Mouse (Mus musculus) liver, postnatal 0 days (tissue): ENCODE data around the gene Fyb. TPM values are rescaled to one million over a fixed set of nuclear protein-coding genes. Genes with fewer than 3 reads are reported as not detected.

ENCODE experiments used
- ATAC-seq: fragments of 200-750 bp; cut with Nextera tagmentation; 2 replicates; pipeline ENCODE4 v1.8.0; 2017; ENCODE audit warnings: mild to moderate bottlenecking, moderate library complexity
- DNase-seq: peaks from one replicate; pipeline ENCODE4 v3.0.0-alpha.2; 2016
- H3K27ac ChIP-seq: fragments of 300-500 bp; sonication (generic); 2 replicates; pipeline ENCODE4 v1.5.1; 2014; ENCODE audit warnings: antibody characterized with exemption, moderate library complexity, mild to moderate bottlenecking, low read depth
- H3K27me3 ChIP-seq: fragments of 300-500 bp; sonication (generic); 2 replicates; pipeline ENCODE4 v1.6.1; 2014; ENCODE audit warnings: low read length, control low read depth, mixed read lengths; ENCODE audit not compliant: insufficient read depth
- H3K36me3 ChIP-seq: fragments of 300-500 bp; sonication (generic); replicated peaks from 2 replicates; pipeline ENCODE4 v1.6.1; 2014; ENCODE audit warnings: mild to moderate bottlenecking, control low read depth, low read length, moderate library complexity, mixed read lengths; ENCODE audit not compliant: insufficient read depth
- H3K4me1 ChIP-seq: fragments of 300-500 bp; sonication (generic); 2 replicates; pipeline ENCODE4 v1.6.1; 2014; ENCODE audit warnings: antibody characterized with exemption, mild to moderate bottlenecking, control low read depth; ENCODE audit not compliant: insufficient read depth
- H3K4me2 ChIP-seq: fragments of 300-500 bp; sonication (generic); 2 replicates; pipeline ENCODE4 v1.6.1; 2014; ENCODE audit warnings: low read depth, mild to moderate bottlenecking, low read length, moderate library complexity, mixed read lengths
- H3K4me3 ChIP-seq: fragments of 300-500 bp; sonication (generic); 2 replicates; pipeline ENCODE4 v1.5.1; 2014; ENCODE audit warnings: low read depth, low read length
- H3K9ac ChIP-seq: fragments of 300-500 bp; sonication (generic); replicated peaks from 2 replicates; pipeline ENCODE4 v1.6.1; 2014; ENCODE audit warnings: mild to moderate bottlenecking, moderate library complexity
- H3K9me3 ChIP-seq: fragments of 300-500 bp; sonication (generic); 2 replicates; pipeline ENCODE4 v1.6.1; 2016; ENCODE audit warnings: mild to moderate bottlenecking, control low read depth, low read length, mixed read lengths
- CTCF ChIP-seq: sonication (generic); IDR thresholded peaks from 2 replicates; pipeline ENCODE4 v1.5.1; 2016; ENCODE audit warnings: antibody characterized with exemption, low read depth
- EP300 ChIP-seq: IDR thresholded peaks from 2 replicates; pipeline ENCODE4 v1.6.1; 2016; ENCODE audit warnings: antibody characterized with exemption, low read depth, mild to moderate bottlenecking
- WGBS: fragments of 180-500 bp; shearing (Covaris S2); extraction: QIAGEN DNeasy Blood & Tissue Kit; methylation state at CpG from one replicate; pipeline ENCODE4 v1.1.7; 2014; ENCODE audit not compliant: insufficient replicate concordance; 5-methylcytosine and 5-hydroxymethylcytosine counted together
- polyA plus RNA-seq: library from polyadenylated mRNA; unstranded; fragments of >200 nt; fragmentation: Nextera tagmentation; extraction: Ambion mirVana; gene quantifications from 2 replicates; pipeline ENCODE4 v1.2.1, GENCODE M21; 2015

Fyb gene
- polyA plus RNA-seq, 1 experiment from 2014 or later = 29.7 TPM

DNA sequence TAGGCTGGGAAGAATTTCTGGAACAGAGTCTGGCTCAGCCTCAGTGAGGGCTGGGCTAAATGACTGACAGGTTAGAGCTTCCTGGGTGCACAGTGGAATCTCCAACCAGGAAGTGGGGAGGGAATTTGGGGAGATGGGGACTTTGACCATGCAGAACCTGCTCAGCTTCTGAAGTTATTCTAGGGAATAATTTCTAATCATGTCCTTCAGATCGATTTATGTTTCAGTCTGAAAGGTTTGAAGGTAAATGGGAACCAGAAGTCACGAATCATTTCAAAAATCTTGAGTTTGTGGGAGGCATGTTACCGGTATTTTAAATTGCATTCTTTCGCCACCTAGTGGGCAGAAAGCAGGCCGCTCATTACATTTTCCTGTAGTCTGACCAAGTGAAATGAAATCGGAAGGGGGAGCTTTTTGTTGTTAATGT lies 103.0 kb downstream of the Fyb start:
- Histone ChIP-seq H3K36me3 (no peaks in the 10 kb centered on the region), H3K9me3 (no peaks in the 10 kb centered on the region), H3K4me1 (peaks cover 17% of the 10 kb centered on the region), H3K27me3 (no peaks in the 10 kb centered on the region), H3K4me2 (peak overlapping the region; percentile 15; the same call in 1 of the 2 replicates), H3K4me3 (no peak overlapping the region), H3K27ac (no peak overlapping the region), H3K9ac (no peak overlapping the region)
- TF ChIP-seq CTCF = peak; percentile 72
- no peak for TF ChIP-seq EP300
- peak; percentile 33 for DNase-seq
- 4% methylated on average over 6 of the region's 6 CpGs for WGBS
- no peak for ATAC-seq

DNA sequence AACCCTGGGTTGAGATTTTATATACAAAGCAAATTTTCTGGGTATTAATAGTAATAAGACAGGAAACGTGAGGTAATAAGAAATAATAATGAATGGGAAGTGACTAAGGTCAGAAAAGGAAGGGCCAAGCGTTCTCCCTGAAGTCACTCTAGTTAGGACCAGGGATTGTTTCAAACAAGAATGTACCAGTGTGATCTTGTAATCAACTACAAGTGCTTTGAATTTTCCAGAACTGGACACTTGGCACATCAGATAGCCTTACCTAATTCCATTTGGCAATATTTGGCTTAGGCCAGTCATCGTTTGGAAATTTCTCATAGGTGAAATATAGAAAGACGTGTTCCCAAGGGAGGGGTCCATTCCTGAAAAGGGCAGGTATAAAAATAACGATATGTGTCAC lies 103.5 kb downstream of the Fyb start:
- no peak for TF ChIP-seq EP300
- TF ChIP-seq CTCF = no peak
- Histone ChIP-seq H3K4me2 (no peak overlapping the region), H3K9ac (no peak overlapping the region), H3K4me1 (peaks cover 17% of the 10 kb centered on the region), H3K4me3 (no peak overlapping the region), H3K36me3 (no peaks in the 10 kb centered on the region), H3K27ac (no peak overlapping the region), H3K27me3 (no peaks in the 10 kb centered on the region), H3K9me3 (no peaks in the 10 kb centered on the region)
- 57% methylated on average over 5 of the region's 5 CpGs for WGBS
- DNase-seq = no peak
- no peak for ATAC-seq

DNA sequence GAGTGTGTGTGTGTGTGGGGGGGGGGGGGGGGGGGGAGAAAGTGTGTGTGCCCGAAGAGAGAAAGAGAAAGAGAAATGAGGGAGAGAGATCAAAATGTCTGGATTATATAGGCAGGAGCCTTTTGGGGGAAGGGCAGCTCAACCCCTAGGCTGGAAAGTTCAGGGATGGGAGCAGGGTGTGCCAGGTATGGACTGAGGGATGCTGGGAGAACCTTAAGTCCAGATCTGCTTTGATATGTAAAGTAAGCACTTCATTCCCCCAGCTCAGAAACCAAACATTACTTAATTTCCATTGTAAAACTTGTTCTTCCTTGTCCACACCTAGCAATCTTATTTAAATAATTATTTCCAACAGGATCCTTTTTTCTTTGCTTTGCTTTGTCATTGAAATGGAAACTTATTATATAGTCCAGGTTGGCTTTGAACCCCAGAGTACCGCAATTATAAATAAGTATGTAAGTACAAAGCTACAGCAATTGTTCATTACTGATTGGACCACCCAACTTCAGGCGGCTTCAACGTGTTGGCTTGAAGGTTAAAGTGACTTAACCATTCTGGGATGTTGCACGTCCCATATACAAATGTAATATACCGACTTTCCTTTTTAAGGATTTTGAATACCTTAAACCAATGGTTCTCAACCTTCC lies 105.9 kb downstream of the Fyb start:
- H3K4me2 ChIP-seq = no peak overlapping the region
- ATAC-seq (no peak), DNase-seq (no peak)
- no peak overlapping the region for H3K9ac ChIP-seq
- H3K9me3 ChIP-seq = no peaks in the 10 kb centered on the region
- peaks cover 10% of the 10 kb centered on the region for H3K4me1 ChIP-seq
- H3K27me3 ChIP-seq = no peaks in the 10 kb centered on the region
- 88% methylated on average over 5 of the region's 6 CpGs for WGBS
- H3K4me3 ChIP-seq = no peak overlapping the region
- no peaks in the 10 kb centered on the region for H3K36me3 ChIP-seq
- no peak overlapping the region for H3K27ac ChIP-seq
- TF ChIP-seq CTCF (no peak), EP300 (no peak)

DNA sequence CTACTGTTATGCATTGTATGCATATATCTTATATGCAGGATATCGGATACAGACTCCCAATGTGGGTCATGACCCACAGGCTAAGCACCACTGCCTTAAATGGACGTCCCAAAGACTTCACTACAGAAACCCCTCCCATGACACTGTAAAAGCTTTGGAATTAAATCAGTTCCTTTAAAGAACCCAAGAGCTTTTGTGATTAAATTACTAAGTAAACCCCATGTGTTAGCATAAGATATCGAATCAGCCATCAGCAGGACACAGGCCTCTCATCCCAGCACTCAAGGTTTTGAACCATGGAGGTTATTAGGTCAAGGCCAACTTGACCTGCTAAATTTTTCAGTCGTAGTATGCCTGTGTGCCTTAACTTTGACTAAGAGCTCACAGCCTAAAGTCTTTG lies 106.5 kb downstream of the Fyb start:
- ATAC-seq (no peak), DNase-seq (no peak)
- H3K27ac ChIP-seq = no peak overlapping the region
- H3K4me2 ChIP-seq = no peak overlapping the region
- H3K9me3 ChIP-seq = no peaks in the 10 kb centered on the region
- no peak overlapping the region for H3K9ac ChIP-seq
- H3K4me1 ChIP-seq = 0 out of 2 replicates have a peak, but pooled peaks cover 8% of the 10 kb centered on the region
- no peaks in the 10 kb centered on the region for H3K27me3 ChIP-seq
- no peaks in the 10 kb centered on the region for H3K36me3 ChIP-seq
- WGBS = 66% methylated on average over 4 of the region's 4 CpGs
- TF ChIP-seq EP300 = no peak
- TF ChIP-seq CTCF = no peak
- no peak overlapping the region for H3K4me3 ChIP-seq

DNA sequence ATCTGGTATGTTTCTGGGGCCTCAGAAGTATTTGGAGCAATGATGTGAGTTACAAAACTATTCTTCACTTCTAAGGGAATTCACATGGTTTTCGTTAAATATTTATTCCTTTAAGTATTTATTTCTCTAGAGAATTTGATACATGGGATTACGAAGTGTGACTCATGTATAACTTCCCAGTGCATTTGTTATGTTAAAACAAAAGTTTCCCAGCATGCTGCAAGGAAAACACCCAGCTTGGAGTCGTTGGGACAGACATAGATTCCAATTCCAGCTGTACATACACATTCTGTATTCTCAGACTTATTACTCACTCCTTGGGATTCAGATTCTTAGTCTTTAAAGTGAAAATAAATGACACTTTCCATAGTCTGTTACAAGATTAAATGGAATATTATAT lies 112.8 kb downstream of the Fyb start:
- Histone ChIP-seq H3K9me3 (no peaks in the 10 kb centered on the region), H3K4me1 (no peaks in the 10 kb centered on the region), H3K27me3 (no peaks in the 10 kb centered on the region), H3K4me2 (no peak overlapping the region), H3K27ac (no peak overlapping the region), H3K9ac (no peak overlapping the region), H3K36me3 (0 out of 2 replicates have a peak, but pooled peaks cover 3% of the 10 kb centered on the region), H3K4me3 (no peak overlapping the region)
- TF ChIP-seq EP300 = no peak
- TF ChIP-seq CTCF = no peak
- 70% methylated on average over 3 of the region's 3 CpGs for WGBS
- ATAC-seq (no peak), DNase-seq (no peak)

DNA sequence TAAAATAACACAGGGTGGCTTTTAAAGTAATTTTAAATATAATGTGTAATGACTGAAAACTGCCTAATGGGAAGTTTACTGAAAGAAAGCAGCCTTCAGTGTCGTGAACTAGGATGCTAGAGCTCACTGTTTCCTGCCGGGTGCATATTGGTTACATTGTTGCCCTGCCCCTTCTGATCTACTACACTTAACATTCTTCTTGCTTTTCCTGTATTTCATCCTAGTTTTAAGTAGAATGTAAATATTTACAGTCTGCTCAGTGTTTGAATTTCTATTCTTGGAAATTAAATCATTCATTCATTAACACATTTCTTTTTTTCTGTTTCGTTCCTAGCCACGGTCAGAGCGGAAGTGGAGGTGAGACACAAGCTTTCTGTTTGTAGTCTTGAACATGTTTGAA lies 119.6 kb downstream of the Fyb start:
- no peak overlapping the region for H3K9ac ChIP-seq
- DNase-seq (no peak), ATAC-seq (no peak)
- H3K9me3 ChIP-seq = no peaks in the 10 kb centered on the region
- H3K27me3 ChIP-seq = no peaks in the 10 kb centered on the region
- 64% methylated on average over 5 of the region's 5 CpGs for WGBS
- H3K4me1 ChIP-seq = no peaks in the 10 kb centered on the region
- no peak for TF ChIP-seq CTCF
- TF ChIP-seq EP300 = no peak
- H3K4me2 ChIP-seq = no peak overlapping the region
- no peak overlapping the region for H3K27ac ChIP-seq
- no peak overlapping the region for H3K4me3 ChIP-seq
- H3K36me3 ChIP-seq = 0 out of 2 replicates have a peak, but pooled peaks cover 5% of the 10 kb centered on the region
